Mouse (Mus musculus) cortical plate, adult 2 months (tissue): ENCODE measurements at regions not wholly inside any gene's neighbourhood (a gene's known extent, or its start where the extent isn't known, plus 50 kb on each side); places are given as distances from the start of the nearest gene placed in this dataset.
"Not testable (repeated sequence)": the region's sequence is repeated elsewhere in the genome, so short reads cannot be mapped to it uniquely, and the experiment has no call there.

Experiments used
- CTCF ChIP-seq: fragments of 200-500 bp; IDR thresholded peaks from 2 replicates; pipeline ENCODE4 v1.5.1; 2011; ENCODE audit warnings: mild to moderate bottlenecking, control low read depth, low read length; ENCODE audit not compliant: insufficient read depth; ENCODE audit errors: extremely low read depth
- POLR2A ChIP-seq: fragments of 200-500 bp; IDR thresholded peaks from 2 replicates; pipeline ENCODE4 v1.6.1; 2011; ENCODE audit warnings: mild to moderate bottlenecking, low read length, control low read depth; ENCODE audit not compliant: insufficient read depth; ENCODE audit errors: extremely low read depth

DNA sequence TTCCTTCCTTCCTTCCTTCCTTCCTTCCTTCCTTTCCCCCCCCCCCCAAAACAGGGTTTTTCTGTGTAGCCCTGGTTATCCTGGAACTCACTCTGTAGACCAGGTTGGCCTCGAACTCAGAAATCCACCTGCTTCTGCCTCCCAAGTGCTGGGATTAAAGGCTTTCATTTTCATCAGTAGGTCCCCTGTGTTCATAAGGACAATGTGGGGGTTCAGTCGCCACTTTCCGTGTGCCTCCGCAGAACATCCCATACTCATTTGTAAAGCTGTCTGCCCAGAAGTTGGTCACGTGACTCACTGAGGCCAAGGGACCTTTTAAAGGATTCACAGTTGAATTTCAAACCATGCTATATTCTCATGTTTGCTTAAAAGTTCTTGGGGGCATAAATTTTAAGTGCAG lies 79.5 kb upstream of the Gm5148 start:
- not testable (repeated sequence) for TF ChIP-seq CTCF, POLR2A
